Mouse (Mus musculus) heart, embryonic 16.5 days (tissue): Measurements from ENCODE around the gene Dapk1. TPM values are rescaled to one million over a fixed set of nuclear protein-coding genes. Genes with fewer than 3 reads are reported as not detected.

Source experiments
- ATAC-seq: fragments of 200-750 bp; cut with Nextera tagmentation; replicated peaks from 2 replicates; pipeline ENCODE4 v1.8.0; 2017; ENCODE audit warnings: moderate number of reproducible peaks; ENCODE audit not compliant: insufficient read depth, low FRiP score; ENCODE audit errors: extremely low read depth
- H3K27ac ChIP-seq: fragments of 300-500 bp; sonication (generic); 2 replicates; pipeline ENCODE4 v1.5.1; 2014; ENCODE audit warnings: mild to moderate bottlenecking, low read length, control low read depth, moderate library complexity
- H3K27me3 ChIP-seq: fragments of 300-500 bp; sonication (generic); 2 replicates; pipeline ENCODE4 v1.6.1; 2014; ENCODE audit warnings: low read length, mixed read lengths; ENCODE audit not compliant: control insufficient read depth, insufficient read depth
- H3K36me3 ChIP-seq: fragments of 300-500 bp; sonication (generic); 2 replicates; pipeline ENCODE4 v1.6.1; 2014; ENCODE audit not compliant: control insufficient read depth, insufficient read depth
- H3K4me1 ChIP-seq: fragments of 300-500 bp; sonication (generic); 2 replicates; pipeline ENCODE4 v1.6.1; 2014; ENCODE audit warnings: low read length, mixed read lengths; ENCODE audit not compliant: control insufficient read depth, insufficient read depth
- H3K4me2 ChIP-seq: fragments of 300-500 bp; sonication (generic); 2 replicates; pipeline ENCODE4 v1.6.1; 2014; ENCODE audit warnings: low read depth, mild to moderate bottlenecking, control low read depth, low read length
- H3K4me3 ChIP-seq: fragments of 300-500 bp; sonication (generic); 2 replicates; pipeline ENCODE4 v1.5.1; 2014; ENCODE audit warnings: mild to moderate bottlenecking, control low read depth, low read length
- H3K9ac ChIP-seq: fragments of 300-500 bp; sonication (generic); 2 replicates; pipeline ENCODE4 v1.6.1; 2014; ENCODE audit warnings: low read length, control low read depth
- H3K9me3 ChIP-seq: fragments of 300-500 bp; sonication (generic); replicated peaks from 2 replicates; pipeline ENCODE4 v1.6.1; 2016; ENCODE audit warnings: low read length; ENCODE audit not compliant: control insufficient read depth
- WGBS: fragments of 180-500 bp; shearing (Covaris S2); extraction: QIAGEN DNeasy Blood & Tissue Kit; methylation state at CpG from one replicate; pipeline ENCODE4 v1.1.7; 2014; 5-methylcytosine and 5-hydroxymethylcytosine counted together
- polyA plus RNA-seq: library from polyadenylated mRNA; unstranded; fragments of >200 nt; fragmentation: Nextera tagmentation; extraction: Ambion mirVana; gene quantifications from 2 replicates; pipeline ENCODE4 v1.2.1, GENCODE M21; 2015

Gene Dapk1
- polyA plus RNA-seq, 1 experiment from 2014 or later: 8.3 TPM

DNA sequence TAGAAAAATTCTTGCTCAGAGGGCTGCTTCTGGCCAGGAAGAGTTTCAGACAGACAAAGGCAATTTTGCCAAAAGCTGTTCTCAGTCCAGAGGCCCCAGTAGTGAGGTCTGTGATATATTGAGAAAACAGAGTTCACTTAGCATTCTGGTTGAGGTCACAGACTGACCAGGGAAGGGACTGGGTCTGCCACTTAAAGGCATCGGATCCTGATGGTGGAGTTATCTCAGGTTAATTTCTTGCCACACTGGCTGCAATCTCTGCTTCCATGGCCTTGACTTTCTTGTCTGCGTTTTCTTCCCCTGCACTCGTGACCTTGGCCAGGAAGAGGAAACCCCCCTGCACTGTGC, 127.3 kb downstream of the Dapk1 start:
- WGBS: 46% methylated on average over 3 of the region's 3 CpGs
- Histone ChIP-seq H3K9me3 (no peaks in the 10 kb centered on the region), H3K36me3 (no peaks in the 10 kb centered on the region), H3K4me2 (no peak overlapping the region), H3K27ac (no peak overlapping the region), H3K9ac (no peak overlapping the region), H3K4me3 (no peak overlapping the region), H3K27me3 (no peaks in the 10 kb centered on the region), H3K4me1 (no peaks in the 10 kb centered on the region)
- no peak for ATAC-seq

- no peaks in the 10 kb centered on the region for H3K36me3 ChIP-seq
- H3K4me1 ChIP-seq: no peaks in the 10 kb centered on the region
- H3K27ac ChIP-seq: no peak overlapping the region
- H3K4me3 ChIP-seq: no peak overlapping the region
- H3K9me3 ChIP-seq: no peaks in the 10 kb centered on the region
- H3K9ac ChIP-seq: no peak overlapping the region
- WGBS: 90% methylated on average over 7 of the region's 7 CpGs
- ATAC-seq: no peak
- no peak overlapping the region for H3K4me2 ChIP-seq
- H3K27me3 ChIP-seq: no peaks in the 10 kb centered on the region
These were observed 128.8 kb downstream of the Dapk1 start for GRCm38 (mm10) chr13:60730587-60730986.

DNA sequence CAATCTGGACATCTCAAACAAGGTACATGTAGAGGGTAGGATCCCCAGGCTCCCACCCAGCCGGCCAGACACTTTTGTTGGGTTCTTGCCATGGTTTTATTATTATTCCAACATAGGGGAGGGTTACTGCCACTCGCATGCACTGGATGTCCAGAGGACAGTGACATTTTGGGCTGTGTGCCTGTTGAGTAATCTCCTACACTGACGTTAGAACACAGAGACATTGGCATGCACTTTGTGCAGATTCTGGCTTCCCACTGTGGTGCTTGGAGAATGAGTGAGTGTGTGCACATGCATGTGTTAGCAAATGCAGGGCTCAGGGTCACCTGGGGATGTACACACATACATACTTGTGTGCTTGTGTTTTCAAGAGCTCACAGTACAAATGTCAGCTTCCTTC, 129.3 kb downstream of the Dapk1 start:
- Histone ChIP-seq H3K9me3 (no peaks in the 10 kb centered on the region), H3K27me3 (no peaks in the 10 kb centered on the region), H3K9ac (no peak overlapping the region), H3K4me2 (no peak overlapping the region), H3K27ac (no peak overlapping the region), H3K4me3 (no peak overlapping the region), H3K36me3 (no peaks in the 10 kb centered on the region), H3K4me1 (no peaks in the 10 kb centered on the region)
- no peak for ATAC-seq
- 77% methylated on average over 3 of the region's 3 CpGs for WGBS

DNA sequence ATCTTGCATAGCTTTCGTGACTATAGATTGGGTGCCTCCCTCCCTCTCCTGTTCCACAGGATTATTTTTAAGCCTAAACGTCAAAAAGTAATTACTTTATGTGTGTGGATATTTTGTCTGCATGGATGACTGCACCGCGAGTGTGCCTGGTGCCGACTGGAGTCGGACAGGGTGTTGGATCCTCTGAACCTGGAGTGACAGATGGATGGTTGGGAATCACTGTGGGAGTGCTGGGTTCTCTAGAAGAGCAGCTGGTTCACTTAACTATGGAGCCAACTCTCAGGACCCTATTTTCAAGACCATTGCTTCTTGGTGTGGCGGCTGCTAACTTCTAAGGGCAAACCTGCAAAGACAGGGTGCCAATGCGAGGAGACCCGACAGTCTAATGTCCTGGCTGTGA, 133.6 kb downstream of the Dapk1 start:
- no peak for ATAC-seq
- Histone ChIP-seq H3K9me3 (no peaks in the 10 kb centered on the region), H3K27me3 (no peaks in the 10 kb centered on the region), H3K36me3 (peaks cover 4% of the 10 kb centered on the region; the same call in 1 of the 2 replicates), H3K27ac (no peak overlapping the region), H3K9ac (no peak overlapping the region), H3K4me3 (no peak overlapping the region), H3K4me2 (no peak overlapping the region), H3K4me1 (peaks cover 4% of the 10 kb centered on the region; the same call in 1 of the 2 replicates)
- WGBS: 86% methylated on average over 9 of the region's 9 CpGs

- peaks cover 4% of the 10 kb centered on the region; the same call in 1 of the 2 replicates for H3K36me3 ChIP-seq
- no peak for ATAC-seq
- H3K4me3 ChIP-seq: no peak overlapping the region
- no peak overlapping the region for H3K27ac ChIP-seq
- peaks cover 4% of the 10 kb centered on the region; the same call in 1 of the 2 replicates for H3K4me1 ChIP-seq
- H3K4me2 ChIP-seq: no peak overlapping the region
- no peaks in the 10 kb centered on the region for H3K9me3 ChIP-seq
- 81% methylated on average over 13 of the region's 13 CpGs for WGBS
- H3K27me3 ChIP-seq: no peaks in the 10 kb centered on the region
- H3K9ac ChIP-seq: no peak overlapping the region
These were observed 134.8 kb downstream of the Dapk1 start for GRCm38 (mm10) chr13:60736421-60737105.

DNA sequence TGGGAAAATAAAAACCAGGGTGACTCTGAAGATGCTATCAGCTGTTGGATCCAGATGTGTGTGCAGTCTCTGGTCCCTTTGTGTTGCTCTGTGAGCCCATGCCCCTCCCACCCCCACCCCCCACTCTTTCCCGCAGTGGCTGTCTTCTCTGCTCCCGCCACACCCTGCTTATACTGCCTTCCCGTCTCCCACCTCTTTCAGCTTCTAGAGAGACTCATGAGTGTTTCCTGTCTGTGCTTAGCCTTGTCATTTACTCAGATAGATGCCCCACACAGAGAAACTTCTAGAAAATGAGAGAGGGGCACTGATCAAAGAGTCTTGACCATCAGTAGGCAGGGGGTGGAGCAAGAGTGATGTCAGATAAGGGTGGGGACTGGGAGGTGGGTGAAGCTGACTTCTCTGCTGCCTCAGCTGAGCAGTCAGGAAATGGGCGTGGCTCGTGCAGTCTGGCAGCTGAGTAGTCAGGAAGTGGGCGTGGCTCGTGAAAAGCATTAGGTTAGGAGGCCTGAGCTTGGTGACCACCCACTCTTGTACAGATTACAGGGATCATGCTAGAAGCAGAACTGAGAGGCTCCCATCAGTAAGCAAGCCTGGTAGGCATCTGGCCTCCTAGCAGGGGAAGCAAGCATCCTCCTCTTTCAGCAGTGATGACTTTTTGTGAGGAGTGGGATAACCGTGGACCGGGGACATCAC, 136.0 kb downstream of the Dapk1 start:
- H3K9ac ChIP-seq: no peak overlapping the region
- peak; percentile 88 for ATAC-seq
- peak overlapping the region; percentile 25 for H3K4me3 ChIP-seq
- no peaks in the 10 kb centered on the region for H3K9me3 ChIP-seq
- H3K36me3 ChIP-seq: peaks cover 4% of the 10 kb centered on the region; the same call in 1 of the 2 replicates
- 5% methylated on average over 9 of the region's 9 CpGs for WGBS
- H3K27ac ChIP-seq: peak overlapping the region; percentile 77
- H3K4me1 ChIP-seq: peaks cover 4% of the 10 kb centered on the region; the same call in 1 of the 2 replicates
- no peaks in the 10 kb centered on the region for H3K27me3 ChIP-seq
- peak overlapping the region; percentile 54 for H3K4me2 ChIP-seq

- Histone ChIP-seq H3K4me3 (peak overlapping the region; percentile 25), H3K9ac (no peak overlapping the region), H3K9me3 (no peaks in the 10 kb centered on the region), H3K4me2 (peak overlapping the region; percentile 54), H3K27me3 (no peaks in the 10 kb centered on the region), H3K27ac (peak overlapping the region; percentile 77), H3K36me3 (peaks cover 4% of the 10 kb centered on the region; the same call in 1 of the 2 replicates), H3K4me1 (peaks cover 4% of the 10 kb centered on the region; the same call in 1 of the 2 replicates)
- peak; percentile 71 for ATAC-seq
- WGBS: 6% methylated on average over 9 of the region's 9 CpGs
These were observed 136.7 kb downstream of the Dapk1 start for GRCm38 (mm10) chr13:60738429-60738828.

GRCm38 (mm10) chr13:60740248-60740647, 138.5 kb downstream of the Dapk1 start:
- no peaks in the 10 kb centered on the region for H3K27me3 ChIP-seq
- H3K4me3 ChIP-seq: no peak overlapping the region
- peaks cover 4% of the 10 kb centered on the region; the same call in 1 of the 2 replicates for H3K36me3 ChIP-seq
- H3K9ac ChIP-seq: no peak overlapping the region
- ATAC-seq: no peak
- no peak overlapping the region for H3K27ac ChIP-seq
- H3K9me3 ChIP-seq: no peaks in the 10 kb centered on the region
- 89% methylated on average over 6 of the region's 6 CpGs for WGBS
- no peak overlapping the region for H3K4me2 ChIP-seq
- H3K4me1 ChIP-seq: peaks cover 8% of the 10 kb centered on the region; the same call in 1 of the 2 replicates

DNA sequence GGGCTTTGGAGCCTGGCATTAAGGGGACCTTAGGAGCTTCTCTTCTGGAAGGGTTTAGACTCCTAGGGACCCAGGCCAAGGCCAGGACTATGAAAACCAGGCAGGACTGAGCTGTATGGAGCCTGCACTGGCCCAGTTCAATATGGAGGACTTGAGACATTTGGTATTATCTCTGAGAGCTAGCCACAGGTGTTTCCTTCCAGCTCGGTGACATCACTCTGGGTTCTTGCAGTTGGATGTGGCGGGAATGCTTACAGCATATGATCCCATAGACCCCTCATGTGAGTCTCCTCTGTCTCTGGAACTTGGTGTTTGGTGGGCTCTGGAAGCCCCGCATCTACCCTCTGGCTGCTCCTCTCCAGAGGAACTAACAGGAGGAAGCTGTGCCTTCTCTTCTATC, 140.9 kb downstream of the Dapk1 start:
- WGBS: 70% methylated on average over 3 of the region's 3 CpGs
- no peak for ATAC-seq
- no peak overlapping the region for H3K9ac ChIP-seq
- peaks cover 4% of the 10 kb centered on the region; the same call in 1 of the 2 replicates for H3K36me3 ChIP-seq
- H3K27me3 ChIP-seq: no peaks in the 10 kb centered on the region
- no peaks in the 10 kb centered on the region for H3K9me3 ChIP-seq
- H3K4me2 ChIP-seq: no peak overlapping the region
- H3K4me3 ChIP-seq: no peak overlapping the region
- H3K4me1 ChIP-seq: peaks cover 7% of the 10 kb centered on the region; the same call in 1 of the 2 replicates
- H3K27ac ChIP-seq: peak overlapping the region; percentile 38
